Mouse (Mus musculus) heart, postnatal 0 days (tissue): ENCODE data around the gene Cd7. TPM values are rescaled to one million over a fixed set of nuclear protein-coding genes. Genes with fewer than 3 reads are reported as not detected.

ENCODE experiments used
- ATAC-seq: fragments of 200-750 bp; cut with Nextera tagmentation; 2 replicates; pipeline ENCODE4 v1.8.0; 2017; ENCODE audit warnings: low read depth, moderate number of reproducible peaks, moderate library complexity; ENCODE audit not compliant: insufficient read depth
- DNase-seq: peaks from one replicate; pipeline ENCODE4 v3.0.0-alpha.2; 2016; ENCODE audit warnings: low spot score
- H3K27ac ChIP-seq: fragments of 300-500 bp; sonication (generic); 2 replicates; pipeline ENCODE4 v1.5.1; 2014; ENCODE audit warnings: low read depth, mild to moderate bottlenecking
- H3K27me3 ChIP-seq: fragments of 300-500 bp; sonication (generic); 2 replicates; pipeline ENCODE4 v1.6.1; 2014; ENCODE audit warnings: low read length, mixed read lengths; ENCODE audit not compliant: control insufficient read depth, insufficient read depth
- H3K36me3 ChIP-seq: fragments of 300-500 bp; sonication (generic); replicated peaks from 2 replicates; pipeline ENCODE4 v1.6.1; 2014; ENCODE audit warnings: low read length, mixed read lengths; ENCODE audit not compliant: control insufficient read depth, insufficient read depth
- H3K4me1 ChIP-seq: fragments of 300-500 bp; sonication (generic); 2 replicates; pipeline ENCODE4 v1.6.1; 2014; ENCODE audit warnings: antibody characterized with exemption; ENCODE audit not compliant: control insufficient read depth, insufficient read depth
- H3K4me2 ChIP-seq: fragments of 300-500 bp; sonication (generic); 2 replicates; pipeline ENCODE4 v1.6.1; 2014; ENCODE audit warnings: low read depth, mild to moderate bottlenecking, low read length, moderate library complexity
- H3K4me3 ChIP-seq: fragments of 300-500 bp; sonication (generic); 2 replicates; pipeline ENCODE4 v1.5.1; 2014; ENCODE audit warnings: low read depth, low read length
- H3K9ac ChIP-seq: fragments of 300-500 bp; sonication (generic); replicated peaks from 2 replicates; pipeline ENCODE4 v1.6.1; 2014; ENCODE audit warnings: low read depth, low read length, mixed read lengths
- H3K9me3 ChIP-seq: fragments of 300-500 bp; sonication (generic); replicated peaks from 2 replicates; pipeline ENCODE4 v1.6.1; 2016; ENCODE audit warnings: low read length; ENCODE audit not compliant: control insufficient read depth
- CTCF ChIP-seq: IDR thresholded peaks from 2 replicates; pipeline ENCODE4 v1.5.1; 2016; ENCODE audit warnings: antibody characterized with exemption, control low read depth, low read depth
- EP300 ChIP-seq: IDR thresholded peaks from 2 replicates; pipeline ENCODE4 v1.6.1; 2016; ENCODE audit warnings: antibody characterized with exemption, low read depth
- WGBS: fragments of 180-500 bp; shearing (Covaris S2); extraction: QIAGEN DNeasy Blood & Tissue Kit; methylation state at CpG from one replicate; pipeline ENCODE4 v1.1.7; 2014; 5-methylcytosine and 5-hydroxymethylcytosine counted together
- polyA plus RNA-seq: library from polyadenylated mRNA; unstranded; fragments of >200 nt; fragmentation: Nextera tagmentation; extraction: Ambion mirVana; gene quantifications from 2 replicates; pipeline ENCODE4 v1.2.1, GENCODE M21; 2015
- total RNA-seq: library from RNA; depleted of rRNA; stranded (reverse); fragments of >200 nt; gene quantifications from 2 replicates; pipeline ENCODE4 v1.2.3, GENCODE M21; 2014; ENCODE audit warnings: low replicate concordance

Cd7 gene
- total and polyA plus RNA-seq, 2 experiments from 2014 or later, result not detected

DNA sequence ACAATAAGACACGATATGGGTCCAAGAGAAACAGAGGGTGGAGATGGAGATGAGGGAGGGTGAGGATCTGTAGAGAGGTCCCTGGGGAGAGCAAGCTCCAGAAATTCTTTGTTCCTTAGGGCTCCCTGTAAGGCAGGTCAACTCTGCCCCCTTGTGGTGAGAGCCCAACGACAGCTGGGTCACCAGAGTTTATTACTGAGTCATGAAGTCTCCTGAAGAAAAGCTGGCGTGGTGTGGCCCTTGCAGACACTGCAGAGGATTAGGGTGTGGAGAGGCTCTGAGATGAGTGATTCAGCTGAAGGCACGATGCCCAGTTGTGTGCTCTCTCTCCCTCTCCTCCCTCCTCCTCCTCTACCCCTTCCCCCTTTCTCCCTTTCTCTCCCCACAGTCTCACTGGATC, 2.0 kb upstream of the Cd7 start:
- ATAC-seq (peak; percentile 75), DNase-seq (peak; percentile 75)
- no peak overlapping the region for H3K27ac ChIP-seq
- no peak overlapping the region for H3K4me2 ChIP-seq
- no peak overlapping the region for H3K4me3 ChIP-seq
- no peaks in the 10 kb centered on the region for H3K4me1 ChIP-seq
- H3K9ac ChIP-seq, result no peak overlapping the region
- no peaks in the 10 kb centered on the region for H3K9me3 ChIP-seq
- no peaks in the 10 kb centered on the region for H3K36me3 ChIP-seq
- TF ChIP-seq CTCF, result peak; percentile 80
- no peak for TF ChIP-seq EP300
- H3K27me3 ChIP-seq, result 0 out of 2 replicates have a peak, but pooled peaks cover 4% of the 10 kb centered on the region
- WGBS, result 5% methylated on average over 4 of the region's 4 CpGs

DNA sequence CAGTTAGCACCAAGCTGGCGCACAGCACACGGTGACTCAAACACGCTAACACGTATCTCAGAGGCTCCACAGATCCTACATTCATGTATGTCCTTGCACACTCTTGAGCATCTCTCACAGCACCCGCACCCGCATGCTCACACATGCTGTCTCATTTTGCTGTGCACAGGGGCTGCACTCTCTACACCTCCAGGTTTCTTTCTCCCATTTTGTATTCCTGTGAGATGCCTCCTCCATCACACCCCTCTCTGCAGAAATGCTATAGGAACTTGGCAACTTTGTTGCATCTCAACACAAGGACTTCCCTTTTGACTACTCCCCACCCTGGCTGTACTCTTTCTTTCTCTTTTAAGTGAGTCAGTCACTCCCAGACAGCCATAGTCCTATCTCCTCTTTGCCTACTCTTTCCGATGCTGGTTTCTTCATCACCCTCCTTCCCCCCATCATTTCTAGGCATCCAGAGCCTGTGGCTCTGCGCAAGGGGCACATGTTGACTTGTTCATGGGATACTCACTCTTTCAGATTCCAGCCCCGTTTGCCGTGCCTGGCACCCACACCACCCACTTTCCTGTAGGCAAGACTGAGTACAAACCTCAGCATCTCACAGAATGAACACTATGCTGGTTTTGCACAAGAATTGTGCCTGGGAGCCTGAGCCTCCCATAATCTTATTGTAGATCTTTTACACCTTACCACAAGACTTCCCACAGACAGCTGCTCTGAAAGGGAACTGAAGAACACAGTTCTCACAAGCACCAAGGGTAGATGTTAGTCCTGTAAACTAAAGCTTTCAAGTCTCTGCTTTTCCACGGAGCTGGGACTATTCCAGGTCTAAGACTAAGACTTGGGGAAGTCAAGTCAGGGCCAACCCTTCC, 615 bp downstream of the Cd7 start:
- no peak overlapping the region for H3K4me3 ChIP-seq
- H3K9me3 ChIP-seq, result no peaks in the 10 kb centered on the region
- H3K27me3 ChIP-seq, result 0 out of 2 replicates have a peak, but pooled peaks cover 4% of the 10 kb centered on the region
- no peak for ATAC-seq
- no peak overlapping the region for H3K9ac ChIP-seq
- no peaks in the 10 kb centered on the region for H3K4me1 ChIP-seq
- no peak for TF ChIP-seq EP300
- TF ChIP-seq CTCF, result no peak
- no peak for DNase-seq
- no peak overlapping the region for H3K27ac ChIP-seq
- WGBS, result 84% methylated on average over 11 of the region's 11 CpGs
- no peaks in the 10 kb centered on the region for H3K36me3 ChIP-seq
- H3K4me2 ChIP-seq, result no peak overlapping the region

DNA sequence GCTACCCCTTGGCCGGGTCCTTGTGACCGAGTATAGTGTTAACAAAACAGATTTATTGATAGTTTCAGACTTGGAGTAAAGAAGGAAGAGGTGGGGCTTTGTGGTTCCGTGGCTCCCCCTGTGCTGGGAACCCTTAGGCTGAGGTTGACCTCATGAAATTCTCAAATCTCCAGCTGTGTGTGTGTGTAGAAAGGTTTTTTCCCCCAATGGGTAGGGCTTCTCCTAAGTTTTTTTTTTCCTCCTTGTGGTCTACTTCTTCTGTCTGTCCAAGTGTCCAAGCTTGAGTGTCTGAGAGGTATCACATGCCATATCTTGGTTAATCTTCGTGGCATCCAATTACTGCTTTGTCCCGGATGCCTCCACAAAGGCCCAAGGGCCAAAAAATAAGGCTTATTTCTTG, 6.1 kb downstream of the Cd7 start:
- H3K27ac ChIP-seq, result no peak overlapping the region
- no peaks in the 10 kb centered on the region for H3K4me1 ChIP-seq
- WGBS, result 76% methylated on average over 5 of the region's 5 CpGs
- H3K4me3 ChIP-seq, result no peak overlapping the region
- H3K4me2 ChIP-seq, result no peak overlapping the region
- 0 out of 2 replicates have a peak, but pooled peaks cover 4% of the 10 kb centered on the region for H3K27me3 ChIP-seq
- ATAC-seq (no peak), DNase-seq (no peak)
- H3K9ac ChIP-seq, result no peak overlapping the region
- TF ChIP-seq CTCF, result no peak
- TF ChIP-seq EP300, result no peak
- H3K36me3 ChIP-seq, result no peaks in the 10 kb centered on the region
- H3K9me3 ChIP-seq, result no peaks in the 10 kb centered on the region

DNA sequence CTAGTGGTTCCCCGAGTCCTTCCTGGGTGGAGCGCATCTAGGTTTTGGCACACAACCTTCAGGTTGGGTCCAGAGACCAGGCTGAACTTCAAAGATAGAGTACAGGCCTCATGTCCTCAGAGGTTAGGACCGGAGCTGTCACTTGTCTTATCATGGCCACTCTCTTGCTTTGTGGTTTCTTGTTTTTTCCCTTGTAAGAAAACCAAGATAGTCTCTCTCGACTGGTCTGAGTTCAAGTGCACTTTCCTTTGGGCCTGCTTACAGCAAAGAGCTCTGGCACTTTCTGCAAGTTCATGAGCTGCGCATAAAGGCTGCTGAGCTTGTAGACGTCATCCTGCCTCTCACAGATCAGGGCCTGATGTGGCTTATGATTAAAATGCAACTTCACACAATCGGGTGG, 12.0 kb downstream of the Cd7 start:
- WGBS, result 74% methylated on average over 7 of the region's 7 CpGs
- TF ChIP-seq EP300 (no peak), CTCF (no peak)

DNA sequence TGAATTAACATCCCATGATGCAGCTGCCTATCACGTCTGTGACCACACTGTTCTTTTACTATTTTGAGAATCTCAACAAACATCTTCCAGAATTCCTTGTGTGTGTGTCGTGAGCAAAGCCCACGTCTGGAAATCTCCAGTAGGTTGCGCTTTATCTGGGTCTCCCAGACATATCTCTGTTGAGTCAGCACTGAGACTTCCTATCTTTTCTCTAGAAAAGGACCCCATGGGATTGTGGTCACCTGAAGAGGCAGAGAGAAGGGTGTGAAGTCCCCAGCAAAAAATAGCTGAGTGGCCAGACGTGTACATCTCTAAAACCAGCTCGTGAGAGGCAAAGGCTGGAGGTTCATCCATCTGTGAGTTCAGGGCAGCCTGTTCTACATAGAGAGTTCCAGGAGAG, 15.1 kb downstream of the Cd7 start:
- Histone ChIP-seq H3K27ac (no peak overlapping the region), H3K9ac (no peak overlapping the region), H3K4me1 (no peaks in the 10 kb centered on the region), H3K36me3 (no peaks in the 10 kb centered on the region), H3K4me2 (no peak overlapping the region), H3K9me3 (no peaks in the 10 kb centered on the region), H3K27me3 (no peaks in the 10 kb centered on the region), H3K4me3 (no peak overlapping the region)
- ATAC-seq, result no peak
- no peak for DNase-seq
- TF ChIP-seq EP300, result no peak
- TF ChIP-seq CTCF, result no peak
- WGBS, result 36% methylated on average over 6 of the region's 6 CpGs

More for the DNA sequence above, 12.0 kb downstream of the Cd7 start:
- Histone ChIP-seq H3K4me3 (no peak overlapping the region), H3K4me1 (no peaks in the 10 kb centered on the region), H3K9ac (no peak overlapping the region), H3K9me3 (no peaks in the 10 kb centered on the region), H3K27me3 (no peaks in the 10 kb centered on the region), H3K4me2 (no peak overlapping the region), H3K27ac (no peak overlapping the region), H3K36me3 (no peaks in the 10 kb centered on the region)
- DNase-seq, result no peak
- ATAC-seq, result no peak
